Mouse (Mus musculus): Measurements from ENCODE around the gene Mfge8. TPM values are rescaled to one million over a fixed set of nuclear protein-coding genes. Genes with fewer than 3 reads are reported as not detected.

Mfge8 gene
- polyA plus RNA-seq, 1 experiment from 2014 or later: 81.6 TPM

DNA sequence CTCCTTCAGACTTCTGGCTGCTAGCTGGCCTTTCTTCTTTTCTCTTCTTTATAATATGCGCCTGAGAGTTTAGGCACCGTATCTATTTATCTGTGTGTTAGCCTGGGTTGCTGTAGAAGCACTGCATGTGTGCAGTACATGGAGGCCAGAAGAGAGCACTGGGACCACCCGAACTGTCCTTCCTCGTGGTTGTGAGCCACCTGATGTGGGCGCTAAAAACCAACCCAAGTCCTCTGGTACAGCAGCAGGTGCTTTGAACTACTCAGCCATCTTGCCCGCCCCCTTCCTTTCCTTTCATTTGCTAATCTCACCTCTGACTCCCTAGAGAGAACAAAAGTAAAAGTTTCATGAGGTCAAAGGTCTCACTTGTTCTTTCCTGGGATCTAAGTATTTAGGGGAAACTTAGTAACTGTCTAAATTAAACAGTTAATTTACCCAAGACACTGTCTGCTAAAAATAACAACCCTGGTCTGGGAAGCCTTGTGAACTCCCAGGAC lies 9.5 kb downstream of the Mfge8 start:
- no peak overlapping the region for H3K4me3 ChIP-seq (ENCODE audit: low read depth, low read length)
- H3K4me2 ChIP-seq (ENCODE audit: low read depth): no peak overlapping the region
- ATAC-seq (ENCODE audit: insufficient read depth, low FRiP score, low TSS enrichment) (no peak), DNase-seq (ENCODE audit: low spot score) (no peak)
- no peaks in the 10 kb centered on the region for H3K27me3 ChIP-seq (ENCODE audit: control insufficient read depth, insufficient read depth, low read length)
- no peaks in the 10 kb centered on the region; the same call in 1 of the 2 replicates for H3K36me3 ChIP-seq (ENCODE audit: control insufficient read depth, insufficient read depth, low read length)
- WGBS: 62% methylated on average over 6 of the region's 6 CpGs
- H3K4me1 ChIP-seq (ENCODE audit: control insufficient read depth, insufficient read depth, low read length): no peaks in the 10 kb centered on the region
- no peak overlapping the region for H3K9ac ChIP-seq (ENCODE audit: low read length)
- H3K27ac ChIP-seq (ENCODE audit: low read depth, low read length): no peak overlapping the region
- no peaks in the 10 kb centered on the region for H3K9me3 ChIP-seq (ENCODE audit: control insufficient read depth, low read length)

DNA sequence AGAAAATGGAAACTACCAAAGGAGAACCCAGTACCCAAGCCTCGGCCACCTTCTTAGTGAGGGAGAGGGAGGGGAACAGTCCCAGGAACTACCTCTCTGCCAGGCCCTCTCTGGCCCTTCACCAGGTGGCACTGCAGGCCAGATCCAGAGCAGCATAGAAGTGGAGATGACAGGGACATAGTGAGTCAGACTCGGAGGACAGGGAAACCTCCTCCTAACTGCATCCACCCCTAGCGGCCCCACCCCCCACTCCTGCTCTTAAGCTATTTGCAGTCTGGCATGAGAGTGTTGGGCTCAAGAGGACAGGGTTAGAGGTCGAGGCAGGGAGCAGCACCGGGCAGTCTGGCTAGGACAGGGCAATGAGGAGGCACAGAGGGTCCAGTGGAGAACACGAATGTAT lies 15.5 kb downstream of the Mfge8 start:
- Histone ChIP-seq H3K9me3 (ENCODE audit: control insufficient read depth, low read length) (no peaks in the 10 kb centered on the region), H3K27me3 (ENCODE audit: control insufficient read depth, insufficient read depth, low read length) (0 out of 2 replicates have a peak, but pooled peaks cover 3% of the 10 kb centered on the region), H3K27ac (ENCODE audit: low read depth, low read length) (no peak overlapping the region), H3K9ac (ENCODE audit: low read length) (no peak overlapping the region), H3K4me1 (ENCODE audit: control insufficient read depth, insufficient read depth, low read length) (peaks cover 5% of the 10 kb centered on the region; the same call in 1 of the 2 replicates), H3K4me2 (ENCODE audit: low read depth) (no peak overlapping the region), H3K36me3 (ENCODE audit: control insufficient read depth, insufficient read depth, low read length) (no peaks in the 10 kb centered on the region; the same call in 1 of the 2 replicates), H3K4me3 (ENCODE audit: low read depth, low read length) (no peak overlapping the region)
- 39% methylated on average over 6 of the region's 6 CpGs for WGBS
- ATAC-seq (ENCODE audit: insufficient read depth, low FRiP score, low TSS enrichment) (no peak), DNase-seq (ENCODE audit: low spot score) (no peak)

- Histone ChIP-seq H3K9ac (ENCODE audit: low read length) (no peak within 1 kb of the TSS; the same call in 1 of the 2 replicates), H3K27ac (ENCODE audit: low read depth, low read length) (no peak within 1 kb of the TSS), H3K27me3 (ENCODE audit: control insufficient read depth, insufficient read depth, low read length) (0 out of 2 replicates have a peak, but pooled peaks cover 3% of the 10 kb centered on the region), H3K4me2 (ENCODE audit: low read depth) (peak within 1 kb of the TSS; percentile 15), H3K4me1 (ENCODE audit: control insufficient read depth, insufficient read depth, low read length) (peaks cover 5% of the 10 kb centered on the region; the same call in 1 of the 2 replicates), H3K4me3 (ENCODE audit: low read depth, low read length) (no peak within 1 kb of the TSS), H3K36me3 (ENCODE audit: control insufficient read depth, insufficient read depth, low read length) (no peaks in the 10 kb centered on the region; the same call in 1 of the 2 replicates), H3K9me3 (ENCODE audit: control insufficient read depth, low read length) (no peaks in the 10 kb centered on the region)
- ATAC-seq (ENCODE audit: insufficient read depth, low FRiP score, low TSS enrichment): 0 out of 2 replicates have a peak, but pooled peaks have one; percentile 23
- DNase-seq (ENCODE audit: low spot score): peak; percentile 45
- 3% methylated on average over 19 of the region's 19 CpGs for WGBS
Measured at GRCm38 (mm10) chr7:79130843-79131444, 17.9 kb downstream of the Mfge8 start, which contains the start of gene Hapln3. TSS of gene Hapln3 (minus strand) at chr7:79131018.

DNA sequence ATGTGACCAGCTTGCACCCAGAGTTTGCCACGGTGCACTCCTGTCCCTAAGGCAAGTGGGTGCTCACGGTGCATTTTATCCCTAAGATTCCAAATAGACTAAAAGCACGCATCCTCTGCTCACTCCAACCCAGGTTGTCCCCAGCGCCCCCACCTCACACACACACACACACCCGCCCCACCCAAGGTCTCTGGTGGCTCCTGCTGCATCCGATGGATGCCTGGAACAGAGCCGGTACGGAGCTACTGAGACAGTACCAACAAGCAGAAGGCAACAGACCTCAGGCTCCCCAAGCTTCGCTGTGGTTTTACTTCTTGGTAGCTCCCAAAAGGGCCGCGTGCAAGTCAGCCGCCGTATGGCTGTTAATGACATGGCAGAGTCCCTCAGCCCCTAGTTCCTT lies 18.5 kb downstream of the Mfge8 start:
- no peak for DNase-seq (ENCODE audit: low spot score)
- H3K4me3 ChIP-seq (ENCODE audit: low read depth, low read length): no peak overlapping the region
- no peaks in the 10 kb centered on the region; the same call in 1 of the 2 replicates for H3K36me3 ChIP-seq (ENCODE audit: control insufficient read depth, insufficient read depth, low read length)
- WGBS: 12% methylated on average over 13 of the region's 13 CpGs
- no peak for ATAC-seq (ENCODE audit: insufficient read depth, low FRiP score, low TSS enrichment)
- no peak overlapping the region for H3K27ac ChIP-seq (ENCODE audit: low read depth, low read length)
- H3K9ac ChIP-seq (ENCODE audit: low read length): no peak overlapping the region; the same call in 1 of the 2 replicates
- peak overlapping the region; percentile 15 for H3K4me2 ChIP-seq (ENCODE audit: low read depth)
- H3K9me3 ChIP-seq (ENCODE audit: control insufficient read depth, low read length): no peaks in the 10 kb centered on the region
- H3K4me1 ChIP-seq (ENCODE audit: control insufficient read depth, insufficient read depth, low read length): peaks cover 5% of the 10 kb centered on the region; the same call in 1 of the 2 replicates
- H3K27me3 ChIP-seq (ENCODE audit: control insufficient read depth, insufficient read depth, low read length): 0 out of 2 replicates have a peak, but pooled peaks cover 3% of the 10 kb centered on the region

DNA sequence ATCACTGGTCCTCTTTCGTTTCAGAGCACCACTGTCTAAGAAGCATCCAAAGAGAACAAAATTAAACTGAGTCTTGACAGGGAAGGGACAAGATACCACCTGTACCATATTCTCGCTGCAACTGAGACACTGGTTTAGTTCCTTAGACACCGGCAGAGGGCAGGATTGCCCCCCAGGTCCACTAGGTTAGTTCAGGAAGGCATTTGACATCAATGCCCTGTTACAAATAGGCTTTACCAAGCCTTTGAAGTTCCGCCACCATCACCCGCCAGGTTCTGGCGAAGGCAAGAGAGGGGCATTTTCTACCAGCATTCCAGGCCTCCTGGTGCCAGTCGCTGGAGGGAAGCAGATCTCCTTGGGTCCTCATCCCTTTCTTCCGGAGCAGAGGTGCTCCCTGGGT lies 19.0 kb downstream of the Mfge8 start:
- no peaks in the 10 kb centered on the region; the same call in 1 of the 2 replicates for H3K36me3 ChIP-seq (ENCODE audit: control insufficient read depth, insufficient read depth, low read length)
- H3K4me1 ChIP-seq (ENCODE audit: control insufficient read depth, insufficient read depth, low read length): peaks cover 5% of the 10 kb centered on the region; the same call in 1 of the 2 replicates
- H3K27me3 ChIP-seq (ENCODE audit: control insufficient read depth, insufficient read depth, low read length): 0 out of 2 replicates have a peak, but pooled peaks cover 3% of the 10 kb centered on the region
- peak overlapping the region; percentile 15; the same call in 1 of the 2 replicates for H3K4me2 ChIP-seq (ENCODE audit: low read depth)
- H3K4me3 ChIP-seq (ENCODE audit: low read depth, low read length): no peak overlapping the region
- H3K9ac ChIP-seq (ENCODE audit: low read length): no peak overlapping the region
- 15% methylated on average over 8 of the region's 8 CpGs for WGBS
- peak; percentile 39 for DNase-seq (ENCODE audit: low spot score)
- no peak overlapping the region for H3K27ac ChIP-seq (ENCODE audit: low read depth, low read length)
- no peak for ATAC-seq (ENCODE audit: insufficient read depth, low FRiP score, low TSS enrichment)
- H3K9me3 ChIP-seq (ENCODE audit: control insufficient read depth, low read length): no peaks in the 10 kb centered on the region

DNA sequence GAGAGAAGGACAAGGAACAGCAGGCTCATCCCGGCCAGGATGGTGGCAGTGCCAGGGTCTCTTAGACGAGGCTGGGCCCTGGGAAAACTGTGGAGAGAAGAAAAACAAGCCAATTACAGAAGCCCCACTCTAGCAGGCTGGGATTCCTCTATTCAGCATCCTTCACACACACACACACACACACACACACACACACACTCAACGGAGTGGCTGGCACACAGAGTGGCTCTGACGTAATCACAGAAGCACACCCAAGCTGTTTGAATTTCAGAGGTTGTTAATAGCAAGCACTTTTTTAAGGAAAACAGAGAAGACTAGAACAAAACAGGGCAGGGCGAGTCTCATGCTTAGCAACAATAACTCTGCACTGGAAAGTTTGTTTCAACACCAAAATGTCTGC lies 25.4 kb downstream of the Mfge8 start:
- H3K9ac ChIP-seq (ENCODE audit: low read length): no peak overlapping the region
- ATAC-seq (ENCODE audit: insufficient read depth, low FRiP score, low TSS enrichment) (no peak), DNase-seq (ENCODE audit: low spot score) (no peak)
- no peaks in the 10 kb centered on the region for H3K9me3 ChIP-seq (ENCODE audit: control insufficient read depth, low read length)
- no peak overlapping the region for H3K27ac ChIP-seq (ENCODE audit: low read depth, low read length)
- WGBS: 78% methylated on average over 5 of the region's 5 CpGs
- H3K4me1 ChIP-seq (ENCODE audit: control insufficient read depth, insufficient read depth, low read length): no peaks in the 10 kb centered on the region
- no peaks in the 10 kb centered on the region for H3K27me3 ChIP-seq (ENCODE audit: control insufficient read depth, insufficient read depth, low read length)
- no peak overlapping the region for H3K4me3 ChIP-seq (ENCODE audit: low read depth, low read length)
- no peak overlapping the region for H3K4me2 ChIP-seq (ENCODE audit: low read depth)
- no peaks in the 10 kb centered on the region for H3K36me3 ChIP-seq (ENCODE audit: control insufficient read depth, insufficient read depth, low read length)

- DNase-seq (ENCODE audit: low spot score) (no peak), ATAC-seq (ENCODE audit: insufficient read depth, low FRiP score, low TSS enrichment) (no peak)
- H3K9me3 ChIP-seq (ENCODE audit: control insufficient read depth, low read length): no peaks in the 10 kb centered on the region
- 67% methylated on average over 4 of the region's 4 CpGs for whole genome bisulfite sequencing
- H3K4me2 ChIP-seq (ENCODE audit: low read depth): no peak overlapping the region
- no peak overlapping the region for H3K27ac ChIP-seq (ENCODE audit: low read depth, low read length)
- no peak overlapping the region for H3K4me3 ChIP-seq (ENCODE audit: low read depth, low read length)
- H3K36me3 ChIP-seq (ENCODE audit: control insufficient read depth, insufficient read depth, low read length): no peaks in the 10 kb centered on the region
- no peak overlapping the region for H3K9ac ChIP-seq (ENCODE audit: low read length)
- H3K4me1 ChIP-seq (ENCODE audit: control insufficient read depth, insufficient read depth, low read length): no peaks in the 10 kb centered on the region
- no peaks in the 10 kb centered on the region for H3K27me3 ChIP-seq (ENCODE audit: control insufficient read depth, insufficient read depth, low read length)
Measured at GRCm38 (mm10) chr7:79113848-79114247, 35.0 kb downstream of the Mfge8 start.

GRCm38 (mm10) chr7:79096492-79096891 lies 52.4 kb downstream of the Mfge8 start:
- H3K4me1 ChIP-seq (ENCODE audit: control insufficient read depth, insufficient read depth, low read length): no peaks in the 10 kb centered on the region
- DNase-seq (ENCODE audit: low spot score) (no peak), ATAC-seq (ENCODE audit: insufficient read depth, low FRiP score, low TSS enrichment) (no peak)
- H3K9ac ChIP-seq (ENCODE audit: low read length): no peak overlapping the region
- H3K27me3 ChIP-seq (ENCODE audit: control insufficient read depth, insufficient read depth, low read length): no peaks in the 10 kb centered on the region
- no peak overlapping the region for H3K4me3 ChIP-seq (ENCODE audit: low read depth, low read length)
- H3K4me2 ChIP-seq (ENCODE audit: low read depth): no peak overlapping the region
- H3K27ac ChIP-seq (ENCODE audit: low read depth, low read length): no peak overlapping the region
- H3K36me3 ChIP-seq (ENCODE audit: control insufficient read depth, insufficient read depth, low read length): no peaks in the 10 kb centered on the region
- no peaks in the 10 kb centered on the region for H3K9me3 ChIP-seq (ENCODE audit: control insufficient read depth, low read length)
- WGBS: 76% methylated on average over 5 of the region's 5 CpGs

- no peak for DNase-seq (ENCODE audit: low spot score)
- 87% methylated on average over 4 of the region's 4 CpGs for WGBS
- ATAC-seq (ENCODE audit: insufficient read depth, low FRiP score, low TSS enrichment): no peak
Measured at GRCm38 (mm10) chr7:79089111-79089510, 59.7 kb downstream of the Mfge8 start.

More at GRCm38 (mm10) chr7:79089111-79089510, 59.7 kb downstream of the Mfge8 start:
- no peak overlapping the region for H3K9ac ChIP-seq (ENCODE audit: low read length)
- no peak overlapping the region for H3K4me3 ChIP-seq (ENCODE audit: low read depth, low read length)
- no peak overlapping the region for H3K27ac ChIP-seq (ENCODE audit: low read depth, low read length)
- H3K36me3 ChIP-seq (ENCODE audit: control insufficient read depth, insufficient read depth, low read length): no peaks in the 10 kb centered on the region
- H3K27me3 ChIP-seq (ENCODE audit: control insufficient read depth, insufficient read depth, low read length): no peaks in the 10 kb centered on the region
- H3K9me3 ChIP-seq (ENCODE audit: control insufficient read depth, low read length): no peaks in the 10 kb centered on the region
- H3K4me2 ChIP-seq (ENCODE audit: low read depth): no peak overlapping the region
- no peaks in the 10 kb centered on the region for H3K4me1 ChIP-seq (ENCODE audit: control insufficient read depth, insufficient read depth, low read length)

All from neural tube, embryonic 11.5 days (tissue).